Mouse (Mus musculus) heart, adult 2 months (tissue): ENCODE measurements around the gene Glis1. TPM values are rescaled to one million over a fixed set of nuclear protein-coding genes. Genes with fewer than 3 reads are reported as not detected.

ENCODE experiments used
- DNase-seq, 2 experiments: peaks; one replicate each; pipeline ENCODE4 v3.0.0; 2021
- H3K27ac ChIP-seq: fragments of 200-600 bp; 2 replicates; pipeline ENCODE4 v1.8.1; 2022
- H3K27me3 ChIP-seq: fragments of 200-500 bp; 2 replicates; pipeline ENCODE4 v1.6.1; 2012; ENCODE audit warnings: mild to moderate bottlenecking, low read length, inconsistent platforms, mixed read lengths; ENCODE audit not compliant: control insufficient read depth, insufficient read depth
- H3K36me3 ChIP-seq: fragments of 200-500 bp; 2 replicates; pipeline ENCODE4 v1.6.1; 2012; ENCODE audit warnings: low read length, inconsistent platforms; ENCODE audit not compliant: control insufficient read depth, insufficient read depth
- H3K4me1 ChIP-seq: fragments of 200-500 bp; 2 replicates; pipeline ENCODE4 v1.6.1; 2011; ENCODE audit warnings: low read length; ENCODE audit not compliant: control insufficient read depth, insufficient read depth
- H3K4me3 ChIP-seq: fragments of 200-600 bp; 2 replicates; pipeline ENCODE4 v1.8.1; 2022
- H3K79me2 ChIP-seq: fragments of 200-500 bp; replicated peaks from 2 replicates; pipeline ENCODE4 v1.6.1; 2012; ENCODE audit warnings: mild to moderate bottlenecking, inconsistent platforms, low read length, moderate library complexity, mixed read lengths; ENCODE audit not compliant: control insufficient read depth, insufficient read depth
- H3K9ac ChIP-seq: fragments of 200-500 bp; 2 replicates; pipeline ENCODE4 v1.6.1; 2012; ENCODE audit warnings: low read depth, mild to moderate bottlenecking, control low read depth, inconsistent platforms, low read length, mixed read lengths
- CTCF ChIP-seq: fragments of 200-600 bp; IDR thresholded peaks from 2 replicates; pipeline ENCODE4 v1.8.1; 2022; ENCODE audit warnings: antibody characterized with exemption, mild to moderate bottlenecking, moderate library complexity
- EP300 ChIP-seq: fragments of 200-500 bp; IDR thresholded peaks from 2 replicates; pipeline ENCODE4 v1.6.1; 2011; ENCODE audit warnings: low read depth, low read length, control low read depth; ENCODE audit not compliant: insufficient read depth
- POLR2A ChIP-seq: fragments of 200-500 bp; IDR thresholded peaks from 2 replicates; pipeline ENCODE4 v1.6.1; 2011; ENCODE audit warnings: mild to moderate bottlenecking, low read depth, low read length, control low read depth; ENCODE audit not compliant: insufficient read depth
- WGBS: fragments of 180-500 bp; shearing (Covaris S2); methylation state at CpG from one replicate; pipeline ENCODE4 v1.1.7; 2018; 5-methylcytosine and 5-hydroxymethylcytosine counted together
- intact Hi-C: fragments of 180-260 bp; cut with DNase I; formaldehyde crosslinking; loops from one replicate; pipeline ENCODE4 v1.15.1; 2025
- polyA plus RNA-seq: library from polyadenylated mRNA; depleted of rRNA; stranded (reverse); fragments of >200 nt; gene quantifications from 2 replicates; pipeline ENCODE4 v1.2.3, GENCODE M21; 2012
- total RNA-seq, 2 experiments: library from RNA; stranded (reverse); gene quantifications; 2 replicates each; pipeline ENCODE4 v1.2.3; 2021

Glis1 gene
- total and polyA plus RNA-seq, 3 experiments, result 0.29 to 0.52 (median 0.30) TPM

- no peak for DNase-seq
- intact Hi-C loops, result no loop called here
- H3K9ac ChIP-seq, result no peak overlapping the region
- no peak overlapping the region for H3K27ac ChIP-seq
- H3K36me3 ChIP-seq, result no peaks in the 10 kb centered on the region
- H3K27me3 ChIP-seq, result peaks cover 5% of the 10 kb centered on the region
- no peak for TF ChIP-seq CTCF
- no peak for TF ChIP-seq EP300
- TF ChIP-seq POLR2A, result no peak
- 10% methylated on average over 47 of the region's 47 CpGs for WGBS
- H3K4me3 ChIP-seq, result peak overlapping the region; percentile 59
- no peaks in the 10 kb centered on the region for H3K4me1 ChIP-seq
- H3K79me2 ChIP-seq, result no peaks in the 10 kb centered on the region
Measured at GRCm38 (mm10) chr4:107435238-107435946, 1.0 kb downstream of the Glis1 start.

- Histone ChIP-seq H3K27ac (no peak overlapping the region), H3K36me3 (no peaks in the 10 kb centered on the region), H3K79me2 (no peaks in the 10 kb centered on the region), H3K27me3 (peaks cover 5% of the 10 kb centered on the region), H3K9ac (no peak overlapping the region), H3K4me1 (no peaks in the 10 kb centered on the region), H3K4me3 (no peak overlapping the region)
- 95% methylated on average over 7 of the region's 7 CpGs for WGBS
- intact Hi-C loops, result no loop called here
- DNase-seq, result no peak
- TF ChIP-seq POLR2A, result no peak
- no peak for TF ChIP-seq CTCF
- TF ChIP-seq EP300, result no peak
Measured at GRCm38 (mm10) chr4:107436476-107436875, 2.1 kb downstream of the Glis1 start.

DNA sequence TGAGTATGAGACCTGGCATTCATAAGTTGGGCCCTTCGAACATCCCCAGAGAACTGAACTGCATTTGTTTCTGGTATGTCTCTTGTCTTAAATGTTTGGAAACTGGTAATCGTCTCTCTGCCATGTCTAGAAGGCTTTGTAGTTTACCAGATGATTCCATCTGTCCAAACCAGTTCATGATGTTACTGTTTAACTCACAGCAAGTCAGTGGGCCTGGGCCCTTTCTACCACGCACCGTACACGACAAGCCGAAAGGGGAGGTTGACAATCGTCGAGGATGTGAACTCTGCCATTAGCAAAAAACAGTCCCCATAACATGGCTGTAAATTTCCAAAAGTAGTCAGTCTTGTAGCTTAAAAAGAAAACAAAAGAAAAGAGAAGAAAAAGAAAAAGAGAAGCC, 4.3 kb downstream of the Glis1 start:
- no peaks in the 10 kb centered on the region for H3K4me1 ChIP-seq
- peaks cover 4% of the 10 kb centered on the region for H3K27me3 ChIP-seq

DNA sequence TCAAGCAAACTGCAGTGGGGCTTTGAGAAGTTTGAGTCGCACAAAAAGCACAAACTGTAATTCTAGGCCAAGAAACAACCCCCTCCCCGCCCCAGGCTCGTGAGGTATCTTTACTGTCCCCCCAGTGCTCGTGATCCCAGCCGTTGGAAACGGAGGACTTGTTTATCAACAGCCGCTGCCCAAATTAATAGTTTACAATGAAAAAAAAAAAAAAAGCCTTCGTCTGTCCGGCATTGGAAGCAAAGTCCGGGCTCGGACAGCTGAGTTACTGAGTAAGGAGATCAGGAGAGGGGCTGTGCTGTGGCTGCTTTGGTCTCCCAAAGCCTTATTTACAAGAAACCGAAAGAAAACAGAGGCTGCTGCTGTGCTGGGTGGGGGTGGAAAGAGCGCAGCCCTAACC, 5.9 kb downstream of the Glis1 start:
- no peak for DNase-seq
- H3K9ac ChIP-seq, result no peak overlapping the region

More for the DNA sequence above, 4.3 kb downstream of the Glis1 start:
- H3K4me3 ChIP-seq, result no peak overlapping the region
- 93% methylated on average over 8 of the region's 8 CpGs for WGBS
- no peak for DNase-seq
- TF ChIP-seq CTCF, result no peak
- no peak for TF ChIP-seq EP300
- no peak for TF ChIP-seq POLR2A
- no peaks in the 10 kb centered on the region for H3K36me3 ChIP-seq
- H3K9ac ChIP-seq, result no peak overlapping the region
- no peak overlapping the region for H3K27ac ChIP-seq
- no peaks in the 10 kb centered on the region for H3K79me2 ChIP-seq
- intact Hi-C loops, result no loop called here

GRCm38 (mm10) chr4:107442288-107442687, 7.9 kb downstream of the Glis1 start:
- Histone ChIP-seq H3K27ac (no peak overlapping the region), H3K79me2 (no peaks in the 10 kb centered on the region), H3K27me3 (no peaks in the 10 kb centered on the region), H3K36me3 (no peaks in the 10 kb centered on the region), H3K9ac (no peak overlapping the region), H3K4me1 (no peaks in the 10 kb centered on the region), H3K4me3 (no peak overlapping the region)
- DNase-seq, result no peak
- WGBS, result 81% methylated on average over 11 of the region's 11 CpGs
- TF ChIP-seq CTCF, result no peak
- intact Hi-C loops, result no loop called here

More for the DNA sequence above, 5.9 kb downstream of the Glis1 start:
- no peak overlapping the region for H3K27ac ChIP-seq
- intact Hi-C loops, result no loop called here
- TF ChIP-seq CTCF (no peak), EP300 (no peak), POLR2A (no peak)
- 0 out of 2 replicates have a peak overlapping the region, but pooled peaks have one; percentile 16 for H3K4me3 ChIP-seq
- no peaks in the 10 kb centered on the region for H3K4me1 ChIP-seq
- WGBS, result 27% methylated on average over 13 of the region's 13 CpGs
- peaks cover 4% of the 10 kb centered on the region for H3K27me3 ChIP-seq
- no peaks in the 10 kb centered on the region for H3K36me3 ChIP-seq
- H3K79me2 ChIP-seq, result no peaks in the 10 kb centered on the region

- 77% methylated on average over 16 of the region's 16 CpGs for WGBS
- TF ChIP-seq EP300 (no peak), CTCF (no peak), POLR2A (no peak)
- Histone ChIP-seq H3K79me2 (no peaks in the 10 kb centered on the region), H3K4me3 (no peak overlapping the region), H3K36me3 (no peaks in the 10 kb centered on the region), H3K9ac (no peak overlapping the region), H3K4me1 (no peaks in the 10 kb centered on the region), H3K27ac (no peak overlapping the region), H3K27me3 (no peaks in the 10 kb centered on the region)
- intact Hi-C loops, result no loop called here
- no peak for DNase-seq
Measured at GRCm38 (mm10) chr4:107442891-107443483, 8.6 kb downstream of the Glis1 start.
